Mouse (Mus musculus) spleen, adult 2 months (tissue): ENCODE results near the gene Myh11.

ENCODE experiments used
- CTCF ChIP-seq: fragments of 200-500 bp; IDR thresholded peaks from 2 replicates; pipeline ENCODE4 v1.5.1; 2011; ENCODE audit warnings: mild to moderate bottlenecking, inconsistent platforms; ENCODE audit not compliant: insufficient read depth, insufficient read length, insufficient replicate concordance; ENCODE audit errors: extremely low read depth
- POLR2A ChIP-seq: fragments of 200-500 bp; IDR thresholded peaks from 2 replicates; pipeline ENCODE4 v1.6.1; 2011; ENCODE audit warnings: low read depth, low read length, inconsistent platforms

DNA sequence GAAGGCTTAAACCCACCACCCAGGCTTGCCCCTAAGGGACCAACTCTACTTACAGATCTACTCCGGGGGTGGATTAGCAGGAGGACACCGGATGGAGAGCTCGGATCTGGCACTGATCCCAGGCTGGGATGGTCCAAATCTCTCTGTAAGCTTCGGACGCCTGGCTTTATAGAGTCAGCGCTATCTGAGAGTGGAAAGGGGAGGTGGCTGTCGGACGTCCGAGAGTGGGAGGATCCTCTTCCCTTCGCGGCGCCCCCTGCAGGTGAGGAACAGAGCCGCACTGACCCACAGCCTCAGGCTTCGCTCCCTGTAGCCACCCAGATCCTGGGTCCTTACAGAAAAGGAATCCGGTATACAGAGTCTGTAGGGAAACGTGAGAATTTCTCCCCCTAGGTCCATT lies at the start of gene Myh11:
- peak; percentile 18; the same call in 1 of the 2 replicates for TF ChIP-seq CTCF
- no peak for TF ChIP-seq POLR2A
